Mouse (Mus musculus): ENCODE data around the gene Tarbp1.

The Tarbp1 gene

GRCm38 (mm10) chr8:126474299-126475187 lies at the start of gene Tarbp1:
Tarbp1 (minus strand) TSS chr8:126475065.
- peak; percentile 63 for DNase-seq (ENCODE audit: low read depth)

GRCm38 (mm10) chr8:126524233-126524985 lies 49.5 kb upstream of the Tarbp1 start:
- peak; percentile 92 for DNase-seq (ENCODE audit: low read depth)

- DNase-seq (ENCODE audit: low read depth): peak; percentile 85
Measured at GRCm38 (mm10) chr8:126523060-126523574, 48.3 kb upstream of the Tarbp1 start.

GRCm38 (mm10) chr8:126519447-126519975 lies 44.6 kb upstream of the Tarbp1 start:
- no peak for DNase-seq (ENCODE audit: low read depth)

- peak; percentile 91 for DNase-seq (ENCODE audit: low read depth)
Measured at GRCm38 (mm10) chr8:126516620-126517577, 42.0 kb upstream of the Tarbp1 start.

GRCm38 (mm10) chr8:126514011-126514964 lies 39.4 kb upstream of the Tarbp1 start:
- no peak for DNase-seq (ENCODE audit: low read depth)

GRCm38 (mm10) chr8:126510866-126511265 lies 36.0 kb upstream of the Tarbp1 start:
- DNase-seq (ENCODE audit: low read depth): no peak

GRCm38 (mm10) chr8:126509635-126510034 lies 34.8 kb upstream of the Tarbp1 start:
- DNase-seq (ENCODE audit: low read depth): no peak

- DNase-seq (ENCODE audit: low read depth): no peak
Measured at GRCm38 (mm10) chr8:126508871-126509586, 34.2 kb upstream of the Tarbp1 start.

- DNase-seq (ENCODE audit: low read depth): no peak
Measured at GRCm38 (mm10) chr8:126508221-126508620, 33.4 kb upstream of the Tarbp1 start.

- DNase-seq (ENCODE audit: low read depth): no peak
Measured at GRCm38 (mm10) chr8:126504492-126505182, 29.8 kb upstream of the Tarbp1 start.

GRCm38 (mm10) chr8:126502722-126503121 lies 27.9 kb upstream of the Tarbp1 start:
- no peak for DNase-seq (ENCODE audit: low read depth)

- DNase-seq (ENCODE audit: low read depth): no peak
Measured at GRCm38 (mm10) chr8:126499371-126499770, 24.5 kb upstream of the Tarbp1 start.

GRCm38 (mm10) chr8:126498465-126498864 lies 23.6 kb upstream of the Tarbp1 start:
- DNase-seq (ENCODE audit: low read depth): no peak

GRCm38 (mm10) chr8:126497541-126498428 lies 22.9 kb upstream of the Tarbp1 start:
- DNase-seq (ENCODE audit: low read depth): peak; percentile 76

GRCm38 (mm10) chr8:126496915-126497314 lies 22.1 kb upstream of the Tarbp1 start:
- DNase-seq (ENCODE audit: low read depth): no peak

GRCm38 (mm10) chr8:126495461-126495860 lies 20.6 kb upstream of the Tarbp1 start:
- DNase-seq (ENCODE audit: low read depth): no peak
